Mouse (Mus musculus): ENCODE data around the gene Tmprss9.

GRCm38 (mm10) chr10:80827870-80828420 is 43.7 kb upstream of the Tmprss9 start:
- TF ChIP-seq TAL1 (IDR thresholded peaks at IDR 0.05; ENCODE audit: low read length), result no peak
- TF ChIP-seq GATA1 (IDR thresholded peaks at IDR 0.05; ENCODE audit: low read length), result no peak

All from erythroblast, embryonic 14.5 days (primary cell).